Mouse (Mus musculus) MEL (cell line): ENCODE results near the gene Olfr1368.

ENCODE experiments used
- CTCF ChIP-seq, 3 experiments: IDR thresholded peaks in 2 of 3; conservative IDR thresholded peaks in 1 of 3; 2 replicates each; pipeline ENCODE4 v1.5.1; 2011 to 2012; ENCODE audit warnings: low read length in 3 of 3, low read depth in 2 of 3, mild to moderate bottlenecking in 2 of 3, improper control_type of control experiment in 1 of 3, inconsistent platforms in 1 of 3, mixed read lengths in 1 of 3, moderate library complexity in 1 of 3; ENCODE audit not compliant: control insufficient read depth in 1 of 3, insufficient read depth in 1 of 3, poor library complexity in 1 of 3, severe bottlenecking in 1 of 3
- E2F4 ChIP-seq: IDR thresholded peaks from 2 replicates; pipeline ENCODE4 v1.6.1; 2011; ENCODE audit warnings: low read depth, low read length, improper control_type of control experiment, borderline replicate concordance
- ELF1 ChIP-seq: IDR thresholded peaks from 2 replicates; pipeline ENCODE4 v1.6.1; 2014; ENCODE audit warnings: low read depth, mild to moderate bottlenecking, inconsistent platforms, low read length, improper control_type of control experiment, moderate library complexity
- EP300 ChIP-seq, 2 experiments: IDR thresholded peaks; 2 replicates each; pipeline ENCODE4 v1.6.1; 2011; ENCODE audit warnings: improper control_type of control experiment in 2 of 2, low read length in 2 of 2, low read depth in 1 of 2, mild to moderate bottlenecking in 1 of 2
- ETS1 ChIP-seq: IDR thresholded peaks from 2 replicates; pipeline ENCODE4 v1.6.1; 2012; ENCODE audit warnings: low read depth, mild to moderate bottlenecking, inconsistent platforms, low read length, improper control_type of control experiment, moderate library complexity
- MAFK ChIP-seq: IDR thresholded peaks from 2 replicates; pipeline ENCODE4 v1.6.1; 2011; ENCODE audit warnings: low read depth, mild to moderate bottlenecking, low read length, improper control_type of control experiment, borderline replicate concordance
- MAX ChIP-seq: IDR thresholded peaks from 2 replicates; pipeline ENCODE4 v1.6.1; 2011; ENCODE audit warnings: low read length, improper control_type of control experiment
- MEF2A ChIP-seq: IDR thresholded peaks from 2 replicates; pipeline ENCODE4 v1.6.1; 2014; ENCODE audit warnings: low read depth, mild to moderate bottlenecking, inconsistent platforms, low read length, improper control_type of control experiment; ENCODE audit not compliant: poor library complexity, insufficient replicate concordance, severe bottlenecking; ENCODE audit errors: extremely low read depth
- POLR2A ChIP-seq, 2 experiments: IDR thresholded peaks; 2 replicates each; pipeline ENCODE4 v1.6.1; 2011 to 2012; ENCODE audit warnings: low read length in 2 of 2, mild to moderate bottlenecking in 2 of 2, control low read depth in 1 of 2, improper control_type of control experiment in 1 of 2, low read depth in 1 of 2, moderate library complexity in 1 of 2; ENCODE audit not compliant: control insufficient read depth in 1 of 2, insufficient read depth in 1 of 2, poor library complexity in 1 of 2
- POLR2AphosphoS2 ChIP-seq: IDR thresholded peaks from 2 replicates; pipeline ENCODE4 v1.6.1; 2011; ENCODE audit warnings: low read length, improper control_type of control experiment
- POLR2AphosphoS5 ChIP-seq: IDR thresholded peaks from 2 replicates; pipeline ENCODE4 v1.6.1; 2012; ENCODE audit warnings: low read depth, borderline replicate concordance, mild to moderate bottlenecking, inconsistent platforms, low read length, moderate library complexity, mixed read lengths
- TAL1 ChIP-seq: IDR thresholded peaks from 2 replicates; pipeline ENCODE4 v1.6.1; 2012; ENCODE audit warnings: mild to moderate bottlenecking, inconsistent platforms, low read length, moderate library complexity, mixed read lengths
- TBP ChIP-seq: IDR thresholded peaks from 2 replicates; pipeline ENCODE4 v1.8.0; 2011; ENCODE audit warnings: low read depth, low read length, improper control_type of control experiment
- USF1 ChIP-seq: IDR thresholded peaks from 2 replicates; pipeline ENCODE4 v1.6.1; 2014; ENCODE audit warnings: low read depth, mild to moderate bottlenecking, inconsistent platforms, low read length, improper control_type of control experiment, moderate library complexity

DNA sequence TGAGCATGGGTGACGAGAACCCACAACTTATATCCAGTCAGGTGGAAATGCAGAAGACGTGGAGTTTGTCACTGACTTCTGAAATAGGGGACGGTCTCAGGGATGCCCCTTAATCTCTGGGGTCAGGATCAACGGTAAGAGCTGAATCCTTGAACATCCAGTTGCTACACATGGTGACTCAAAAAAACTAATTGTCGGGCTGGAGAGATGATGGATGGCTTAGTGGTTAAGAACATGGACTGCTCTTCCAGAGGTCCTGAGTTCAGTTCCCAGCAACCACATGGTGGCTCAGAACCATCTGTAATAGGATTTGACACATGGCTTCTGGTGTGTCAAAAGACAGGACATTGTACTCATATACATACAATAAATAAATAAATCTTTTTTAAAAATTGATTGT lies 10.2 kb upstream of the Olfr1368 start:
- TF ChIP-seq TAL1 (no peak), POLR2A (IDR thresholded peaks at IDR 0.05; ENCODE audit: control insufficient read depth in 1 of 2, insufficient read depth in 1 of 2, low read depth in 1 of 2, low read length in 2 of 2, poor library complexity in 1 of 2) (no peak), POLR2AphosphoS2 (no peak), CTCF (IDR thresholded peaks at IDR 0.05 in 2 of 3, conservative IDR thresholded peaks at IDR 0.05 in 1 of 3; ENCODE audit: control insufficient read depth in 1 of 3, insufficient read depth in 1 of 3, low read depth in 2 of 3, low read length in 3 of 3, poor library complexity in 1 of 3, severe bottlenecking in 1 of 3) (no peak), USF1 (no peak), ELF1 (no peak), MEF2A (no peak), E2F4 (no peak), EP300 (IDR thresholded peaks at IDR 0.05; ENCODE audit: low read depth in 1 of 2, low read length in 2 of 2) (no peak), ETS1 (no peak), POLR2AphosphoS5 (no peak), MAX (no peak), TBP (peak; percentile 96), MAFK (no peak)
